Mouse (Mus musculus): Measurements from ENCODE around the gene Gpatch4. TPM values are rescaled to one million over a fixed set of nuclear protein-coding genes. Genes with fewer than 3 reads are reported as not detected.

Gpatch4 gene
- total and polyA plus RNA-seq, 3 experiments = 105 to 240 (median 135) TPM

DNA sequence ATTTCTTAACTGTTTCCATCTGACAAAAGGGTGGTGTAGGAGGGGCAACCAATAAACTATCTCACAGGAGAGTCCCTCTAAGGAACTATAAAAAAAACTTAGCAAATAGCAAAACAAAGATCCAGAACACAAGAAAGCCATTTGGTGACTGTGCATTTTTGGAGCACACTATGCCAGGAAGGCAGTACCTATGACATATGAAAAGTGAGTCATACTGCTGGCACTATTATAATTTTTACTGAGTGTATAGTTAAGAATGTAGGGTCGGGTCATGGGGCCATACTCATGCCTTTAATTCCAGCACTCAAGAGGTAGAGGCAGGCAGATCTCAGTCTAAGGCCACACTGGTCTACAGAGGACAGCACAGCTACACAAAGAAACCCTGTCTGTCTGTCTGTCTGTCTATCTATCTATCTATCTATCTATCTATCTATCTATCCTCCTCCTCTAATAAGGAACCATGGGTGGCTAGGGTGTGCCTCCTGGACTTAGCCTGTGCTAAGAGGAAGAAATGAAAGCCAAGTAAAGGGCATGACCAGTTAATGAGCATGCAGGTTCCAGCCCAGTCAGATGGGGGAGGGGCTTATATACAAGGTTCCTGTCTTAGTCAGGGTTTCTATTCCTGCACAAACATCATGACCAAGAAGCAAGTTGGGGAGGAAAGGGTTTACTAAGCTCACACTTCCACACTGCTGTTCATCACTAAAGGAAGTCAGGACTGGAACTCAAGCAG is 7.2 kb upstream of the Gpatch4 start:
- Histone ChIP-seq H3K36me3 (ENCODE audit: control insufficient read depth in 1 of 2, insufficient read depth in 2 of 2, low read length in 2 of 2) (peaks cover 0 to 2% of the 10 kb centered on the region in 2 experiments; a peak in 2 of 4 replicates), H3K4me3 (ENCODE audit: control insufficient read depth in 1 of 2, insufficient read depth in 1 of 2, low read depth in 2 of 2, low read length in 2 of 2) (no peak overlapping the region), H3K79me2 (ENCODE audit: control insufficient read depth, insufficient read depth, low read length, poor library complexity) (no peaks in the 10 kb centered on the region), H3K9ac (ENCODE audit: control insufficient read depth, low read depth, low read length, poor library complexity, severe bottlenecking) (no peak overlapping the region), H3K9me3 (replicated peaks; ENCODE audit: insufficient read depth, low read length) (no peaks in the 10 kb centered on the region), H3K4me1 (ENCODE audit: control insufficient read depth in 1 of 2, insufficient read depth in 2 of 2, low read length in 2 of 2) (0 out of 4 replicates have a peak, but pooled peaks cover 0 to 5% of the 10 kb centered on the region in 2 experiments), H3K27me3 (ENCODE audit: control insufficient read depth in 1 of 2, insufficient read depth in 2 of 2, low read length in 2 of 2) (peaks cover 5 to 8% of the 10 kb centered on the region in 2 experiments), H3K27ac (ENCODE audit: control insufficient read depth, low read depth, low read length) (no peak overlapping the region)
- no peak for DNase-seq (ENCODE audit: low read depth, low spot score)
- TF ChIP-seq ETS1 (IDR thresholded peaks at IDR 0.05; ENCODE audit: low read depth, low read length) (no peak), GATA1 (IDR thresholded peaks at IDR 0.05; ENCODE audit: low read depth, low read length) (no peak)

GRCm38 (mm10) chr3:88049532-88049931 is 6.6 kb downstream of the Gpatch4 start:
- no peak for DNase-seq (ENCODE audit: low read depth, low spot score)
- no peaks in the 10 kb centered on the region for H3K9me3 ChIP-seq (replicated peaks; ENCODE audit: insufficient read depth, low read length)
- TF ChIP-seq GABPA (IDR thresholded peaks at IDR 0.05; ENCODE audit: low read depth, low read length) = no peak
- TF ChIP-seq EP300 (IDR thresholded peaks at IDR 0.05; ENCODE audit: low read depth in 1 of 2, low read length in 2 of 2) = no peak
- no peak for TF ChIP-seq MEF2A (IDR thresholded peaks at IDR 0.05; ENCODE audit: extremely low read depth, insufficient replicate concordance, low read depth, low read length, poor library complexity, severe bottlenecking)
- TF ChIP-seq HCFC1 (IDR thresholded peaks at IDR 0.05; ENCODE audit: low read depth, low read length) = no peak
- TF ChIP-seq MYC (IDR thresholded peaks at IDR 0.05; ENCODE audit: low read depth, low read length) = no peak
- no peak for TF ChIP-seq SIN3A (IDR thresholded peaks at IDR 0.05; ENCODE audit: low read length)
- no peak for TF ChIP-seq CTCF (IDR thresholded peaks at IDR 0.05 in 2 of 3, conservative IDR thresholded peaks at IDR 0.05 in 1 of 3; ENCODE audit: control insufficient read depth in 1 of 3, insufficient read depth in 1 of 3, low read depth in 2 of 3, low read length in 3 of 3, poor library complexity in 1 of 3, severe bottlenecking in 1 of 3)
- TF ChIP-seq ETS1 (IDR thresholded peaks at IDR 0.05; ENCODE audit: low read depth, low read length) = no peak
- TF ChIP-seq MAZ (IDR thresholded peaks at IDR 0.05; ENCODE audit: low read depth, low read length) = no peak
- TF ChIP-seq CHD1 (IDR thresholded peaks at IDR 0.05; ENCODE audit: low read depth, low read length) = no peak
- no peak for TF ChIP-seq TCF12 (IDR thresholded peaks at IDR 0.05; ENCODE audit: low read depth, low read length)
- no peak for TF ChIP-seq USF2 (IDR thresholded peaks at IDR 0.05; ENCODE audit: borderline replicate concordance in 1 of 2, insufficient read depth in 1 of 2, low read depth in 1 of 2, low read length in 2 of 2)
- no peaks in the 10 kb centered on the region for H3K27me3 ChIP-seq (ENCODE audit: control insufficient read depth in 1 of 2, insufficient read depth in 2 of 2, low read length in 2 of 2)
- H3K27ac ChIP-seq (ENCODE audit: control insufficient read depth, low read depth, low read length) = no peak overlapping the region
- no peak overlapping the region for H3K4me3 ChIP-seq (ENCODE audit: control insufficient read depth in 1 of 2, insufficient read depth in 1 of 2, low read depth in 2 of 2, low read length in 2 of 2)
- H3K4me1 ChIP-seq (ENCODE audit: control insufficient read depth in 1 of 2, insufficient read depth in 2 of 2, low read length in 2 of 2) = peaks cover 0 to 4% of the 10 kb centered on the region in 2 experiments; a peak in 2 of 4 replicates
- no peak overlapping the region for H3K9ac ChIP-seq (ENCODE audit: control insufficient read depth, low read depth, low read length, poor library complexity, severe bottlenecking)
- H3K36me3 ChIP-seq (ENCODE audit: control insufficient read depth in 1 of 2, insufficient read depth in 2 of 2, low read length in 2 of 2) = peaks cover 4 to 19% of the 10 kb centered on the region in 2 experiments
- H3K79me2 ChIP-seq (ENCODE audit: control insufficient read depth, insufficient read depth, low read length, poor library complexity) = peaks cover 32% of the 10 kb centered on the region
